In genomic region chr8:109970323-109970722, GRCm38 (mm10) we compare ENCODE assay signal across 8 mouse cellular contexts. TPM values are rescaled to one million over a fixed set of nuclear protein-coding genes. Genes with fewer than 3 reads are reported as not detected.
A peak's percentile ranks its signal among the peaks of the same experiment; 100 is the strongest.
DNase-seq lines count a peak whose midpoint lies in the region; TF ChIP-seq lines count a peak whose summit lies in the region.
"Had no signal": no experiment of that assay in that cellular context is flagged by ENCODE, and none has a peak within 500 bp of the region (broad histone marks: within the 10 kb centered on the region; RNA-seq: fewer than 3 reads in every experiment).

No protein-coding gene starts in this region.

- H3K4me3 ChIP-seq in E14TG2a.4 (replicated peaks; ENCODE audit: low read length) = no peak overlapping the region
- H3K4me3 ChIP-seq: liver, embryonic 15.5 days had no signal

- H3K9me3 ChIP-seq in E14TG2a.4 (ENCODE audit: low read length) = no peaks in the 10 kb centered on the region
- H3K9me3 ChIP-seq: liver, embryonic 15.5 days had no signal

- peak; percentile 91 for TF ChIP-seq CTCF in E14TG2a.4 (conservative IDR thresholded peaks at IDR 0.05; ENCODE audit: low read length)

- DNase-seq in kidney, adult 9 months = peak; percentile 37
- DNase-seq in kidney, postnatal 14 days = no peak
- DNase-seq in R1 (ENCODE audit: low read depth, low spot score) = peak; percentile 71
- peak; percentile 35 for DNase-seq in lung, postnatal 36 days
- DNase-seq in ovary, postnatal 14 days (ENCODE audit: low spot score) = no peak
- no peak for DNase-seq in heart, postnatal 14 days

- intact Hi-C loops in heart, postnatal 14 days (cut with DNase I) = loop anchor here (1.0 kb wide), 1 partner anchor 101 kb away; no protein-coding TSS in a partner anchor

- H3K27me3 ChIP-seq in E14TG2a.4 (ENCODE audit: insufficient read depth, low read length) = peaks cover 22% of the 10 kb centered on the region

- no peaks in the 10 kb centered on the region for H3K36me3 ChIP-seq in E14TG2a.4 (ENCODE audit: insufficient read depth, low read length)
- H3K36me3 ChIP-seq: liver, embryonic 15.5 days had no signal

- H3K4me1 ChIP-seq in E14TG2a.4 (replicated peaks; ENCODE audit: low read depth, low read length) = peaks cover 12% of the 10 kb centered on the region; the same call in 1 of the 2 replicates
- H3K4me1 ChIP-seq: liver, embryonic 15.5 days had no signal

RNA-seq across cellular contexts. Expression of gene Marveld3, which starts 8.3 kb away (rescaled TPM):
- total RNA-seq in heart, postnatal 14 days (2021) = under 1 TPM; 0.29 to 0.31 TPM

RNA-seq across cellular contexts. Expression of gene Tat, which starts 19.9 kb away (rescaled TPM):
- 1 to 10 TPM; 1.3 to 1.6 TPM for total RNA-seq in heart, postnatal 14 days (2021)

Comparison
In these comparisons a context has a peak if more than half of its experiments do, and no peak if none do; other contexts are left out.
1. DNase-seq: peak in kidney, adult 9 months (single experiment), R1 (single experiment) and lung, postnatal 36 days (single experiment); none in kidney, postnatal 14 days (single experiment), ovary, postnatal 14 days (single experiment) and heart, postnatal 14 days (0 of 2).